Mouse (Mus musculus) 416B (cell line): ENCODE results near the gene Tmc6.
A peak's percentile ranks its signal among the peaks of the same experiment; 100 is the strongest.

Experiments used
- DNase-seq: peaks from one replicate; pipeline ENCODE4 v3.0.0; 2011; ENCODE audit warnings: low read depth

Tmc6 gene

GRCm38 (mm10) chr11:117781199-117781821 lies 688 bp downstream of the Tmc6 start:
- DNase-seq, result peak; percentile 92

- peak; percentile 99 for DNase-seq
Measured at GRCm38 (mm10) chr11:117780582-117781111, 1.4 kb downstream of the Tmc6 start.

GRCm38 (mm10) chr11:117780199-117780515 lies 1.8 kb downstream of the Tmc6 start:
- no peak for DNase-seq

GRCm38 (mm10) chr11:117779434-117780198 lies 2.4 kb downstream of the Tmc6 start:
- peak; percentile 86 for DNase-seq

GRCm38 (mm10) chr11:117778851-117779433 lies 3.1 kb downstream of the Tmc6 start:
- DNase-seq, result peak; percentile 74

GRCm38 (mm10) chr11:117778031-117778430 lies 4.0 kb downstream of the Tmc6 start:
- DNase-seq, result no peak

GRCm38 (mm10) chr11:117777111-117777510 lies 4.9 kb downstream of the Tmc6 start:
- DNase-seq, result peak; percentile 73

GRCm38 (mm10) chr11:117776085-117776792 lies 5.8 kb downstream of the Tmc6 start:
- DNase-seq, result no peak

- no peak for DNase-seq
Measured at GRCm38 (mm10) chr11:117775540-117775939, 6.5 kb downstream of the Tmc6 start.

GRCm38 (mm10) chr11:117774925-117775324 lies 7.1 kb downstream of the Tmc6 start:
- no peak for DNase-seq

- DNase-seq, result no peak
Measured at GRCm38 (mm10) chr11:117772352-117772751, 9.6 kb downstream of the Tmc6 start.

- DNase-seq, result no peak
Measured at GRCm38 (mm10) chr11:117770407-117770806, 11.6 kb downstream of the Tmc6 start.

- no peak for DNase-seq
Measured at GRCm38 (mm10) chr11:117769683-117770047, 12.3 kb downstream of the Tmc6 start.

GRCm38 (mm10) chr11:117768725-117769682 lies 13.0 kb downstream of the Tmc6 start:
- no peak for DNase-seq

- no peak for DNase-seq
Measured at GRCm38 (mm10) chr11:117766275-117766674, 15.7 kb downstream of the Tmc6 start.

- no peak for DNase-seq
Measured at GRCm38 (mm10) chr11:117765361-117765760, 16.6 kb downstream of the Tmc6 start.

GRCm38 (mm10) chr11:117764319-117764718 lies 17.7 kb downstream of the Tmc6 start:
- DNase-seq, result no peak

- DNase-seq, result no peak
Measured at GRCm38 (mm10) chr11:117762246-117762645, 19.8 kb downstream of the Tmc6 start.

- no peak for DNase-seq
Measured at GRCm38 (mm10) chr11:117761801-117762200, 20.2 kb downstream of the Tmc6 start.

GRCm38 (mm10) chr11:117760374-117761119 lies 21.5 kb downstream of the Tmc6 start:
- no peak for DNase-seq

- DNase-seq, result no peak
Measured at GRCm38 (mm10) chr11:117759267-117759666, 22.7 kb downstream of the Tmc6 start.
